Mouse (Mus musculus) cerebellum, postnatal 4 days (tissue): ENCODE measurements around the gene Elovl2.
"Not testable (repeated sequence)": the region's sequence is repeated elsewhere in the genome, so short reads cannot be mapped to it uniquely, and the experiment has no call there.

Source experiments
- DNase-seq, 2 experiments: peaks; one replicate each; pipeline ENCODE4 v3.0.0; 2022; ENCODE audit warnings: low spot score in 2 of 2, mixed read lengths in 1 of 2

The Elovl2 gene

GRCm38 (mm10) chr13:41235181-41235580 is 15.0 kb upstream of the Elovl2 start:
- DNase-seq, result no peak

DNA sequence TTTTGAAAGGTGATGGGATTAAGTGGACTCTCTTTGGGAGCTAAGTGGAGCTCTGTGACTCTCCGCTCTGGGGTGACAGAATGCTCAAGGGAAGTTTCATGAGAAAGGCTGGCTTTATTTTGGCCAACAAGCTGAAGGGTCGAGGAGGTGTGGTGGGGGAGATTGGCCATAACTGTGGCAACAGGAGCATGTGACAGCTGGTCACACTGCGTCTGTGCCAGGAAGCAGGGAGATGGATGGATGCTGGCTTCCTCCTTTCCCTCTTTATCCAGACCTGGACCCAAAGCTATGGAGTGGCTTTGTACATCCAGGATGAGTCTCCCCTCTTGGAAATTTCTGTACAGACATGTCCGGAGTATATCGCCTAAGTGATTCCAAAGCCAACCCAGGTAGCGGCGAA is 13.0 kb upstream of the Elovl2 start:
- no peak for DNase-seq

GRCm38 (mm10) chr13:41232209-41232608 is 12.0 kb upstream of the Elovl2 start:
- DNase-seq, result no peak

DNA sequence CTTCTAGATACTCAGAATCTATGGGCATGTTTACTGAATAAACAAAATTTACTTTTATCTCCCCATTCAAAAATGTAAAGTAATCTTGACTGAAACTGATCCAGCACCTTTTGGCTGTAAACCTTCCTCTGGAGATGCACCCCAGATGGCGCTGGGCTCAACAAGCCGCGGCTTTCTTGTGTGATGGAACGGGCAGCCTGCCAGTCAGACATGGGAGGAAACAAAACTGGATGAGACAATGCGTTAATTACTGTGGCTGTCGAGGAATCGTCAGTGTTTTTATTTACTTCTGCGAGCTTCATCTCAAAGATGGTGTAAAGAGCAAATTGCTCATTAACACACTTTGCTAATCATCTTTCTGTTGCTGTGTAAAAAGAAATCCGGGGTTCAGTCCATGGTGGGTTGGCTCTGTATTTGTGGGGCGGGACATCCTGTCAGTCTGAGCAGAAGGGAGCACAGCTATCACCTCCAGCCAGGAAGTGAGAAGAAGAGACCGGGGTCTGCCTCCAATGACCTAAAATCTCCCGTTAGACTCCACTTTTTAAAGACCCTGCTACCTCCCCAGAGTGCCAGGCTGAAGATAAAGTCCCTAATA is 11.3 kb upstream of the Elovl2 start:
- DNase-seq, result peak in 1 of 2 experiments; percentile 73

GRCm38 (mm10) chr13:41230256-41230655 is 10.1 kb upstream of the Elovl2 start:
- no peak for DNase-seq

- no peak for DNase-seq
Measured at GRCm38 (mm10) chr13:41228060-41228459, 7.9 kb upstream of the Elovl2 start.

DNA sequence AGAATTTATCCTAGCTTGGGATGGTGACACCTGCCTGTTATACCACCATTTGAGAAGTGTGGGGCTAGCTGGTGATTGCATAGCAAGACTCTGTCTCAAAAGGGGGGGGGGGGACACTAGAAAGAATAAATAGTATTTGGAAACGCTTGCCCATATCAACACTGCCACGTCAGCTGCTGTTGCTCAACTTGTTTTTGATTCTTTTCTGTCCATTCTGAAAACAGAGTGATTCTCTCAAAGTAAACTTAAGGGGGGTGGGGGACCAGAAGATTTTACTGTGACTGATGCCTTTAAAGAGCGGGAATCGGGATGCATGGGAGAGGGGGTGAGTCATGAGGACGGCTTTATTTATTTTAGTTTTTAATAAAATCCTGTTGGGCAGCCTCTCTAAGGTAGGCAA is 6.3 kb upstream of the Elovl2 start:
- DNase-seq, result no peak

DNA sequence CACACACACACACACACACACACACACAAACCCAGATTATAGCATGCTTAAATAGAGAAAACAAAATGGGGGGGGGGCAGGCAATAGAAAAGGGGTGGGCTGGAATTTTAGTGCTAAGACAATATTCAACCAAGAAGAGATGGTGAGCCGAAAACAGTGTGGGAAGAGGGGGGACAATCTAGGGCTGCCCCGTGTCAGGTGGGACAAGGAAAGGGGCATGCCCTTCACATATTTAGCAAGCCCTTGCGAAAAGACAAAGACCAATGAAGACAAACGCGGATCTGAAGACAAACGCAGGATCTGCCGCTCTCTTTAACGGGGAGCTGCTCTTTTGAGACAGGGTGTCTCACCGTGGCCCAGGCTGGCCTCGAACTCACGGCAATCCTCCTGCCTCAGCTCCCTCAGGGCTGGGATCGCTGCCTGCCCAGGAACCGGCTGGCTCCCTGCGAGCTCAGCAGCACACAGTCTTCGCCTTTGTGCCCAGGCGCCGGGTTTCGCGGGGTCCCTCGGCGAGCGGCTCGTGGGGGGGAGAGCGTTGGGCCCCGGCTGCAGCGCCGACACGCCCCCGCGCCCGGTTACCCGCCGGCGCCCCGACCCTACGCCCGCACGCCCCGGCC is 410 bp downstream of the Elovl2 start:
- DNase-seq, result no peak

DNA sequence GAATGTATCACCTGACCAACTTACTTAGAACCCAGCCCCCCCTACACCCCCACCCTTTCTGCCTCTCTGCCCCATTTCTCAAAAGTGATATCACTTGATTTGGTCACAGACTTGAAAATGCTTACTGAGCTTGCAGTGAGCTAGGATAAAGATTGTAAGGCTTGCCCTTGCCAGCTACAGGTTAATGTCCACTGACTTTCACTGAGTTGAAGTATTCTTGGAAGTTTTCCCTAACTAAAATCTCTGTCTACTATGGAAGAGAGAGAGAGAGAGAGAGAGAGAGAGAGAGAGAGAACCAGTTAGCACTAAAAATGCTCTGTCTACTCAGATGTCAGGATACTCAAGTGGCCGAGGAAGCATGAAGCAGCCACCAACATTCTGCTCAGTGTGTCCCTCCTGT is 1.1 kb downstream of the Elovl2 start:
- DNase-seq, result no peak

DNA sequence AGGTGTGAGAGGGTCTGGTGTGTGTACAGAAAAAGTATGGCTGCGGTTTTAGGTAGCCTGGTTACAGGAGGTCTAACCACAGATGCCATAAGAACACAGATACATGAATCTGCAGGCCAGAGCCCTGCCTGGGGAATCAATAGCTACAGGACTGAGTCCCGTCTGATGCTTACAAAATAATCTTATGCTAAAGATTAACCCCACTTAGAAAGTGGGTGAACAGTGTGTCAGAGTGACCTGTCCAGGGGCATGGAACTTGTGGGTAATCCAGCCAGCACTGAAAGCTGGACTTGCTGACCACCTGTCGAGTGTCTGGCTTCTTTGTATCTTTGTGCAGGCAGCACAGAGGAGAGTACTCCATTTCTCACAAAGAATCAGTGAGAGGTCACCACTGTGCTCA is 4.0 kb downstream of the Elovl2 start:
- no peak for DNase-seq

- DNase-seq, result no peak
Measured at GRCm38 (mm10) chr13:41215669-41216068, 4.5 kb downstream of the Elovl2 start.

DNA sequence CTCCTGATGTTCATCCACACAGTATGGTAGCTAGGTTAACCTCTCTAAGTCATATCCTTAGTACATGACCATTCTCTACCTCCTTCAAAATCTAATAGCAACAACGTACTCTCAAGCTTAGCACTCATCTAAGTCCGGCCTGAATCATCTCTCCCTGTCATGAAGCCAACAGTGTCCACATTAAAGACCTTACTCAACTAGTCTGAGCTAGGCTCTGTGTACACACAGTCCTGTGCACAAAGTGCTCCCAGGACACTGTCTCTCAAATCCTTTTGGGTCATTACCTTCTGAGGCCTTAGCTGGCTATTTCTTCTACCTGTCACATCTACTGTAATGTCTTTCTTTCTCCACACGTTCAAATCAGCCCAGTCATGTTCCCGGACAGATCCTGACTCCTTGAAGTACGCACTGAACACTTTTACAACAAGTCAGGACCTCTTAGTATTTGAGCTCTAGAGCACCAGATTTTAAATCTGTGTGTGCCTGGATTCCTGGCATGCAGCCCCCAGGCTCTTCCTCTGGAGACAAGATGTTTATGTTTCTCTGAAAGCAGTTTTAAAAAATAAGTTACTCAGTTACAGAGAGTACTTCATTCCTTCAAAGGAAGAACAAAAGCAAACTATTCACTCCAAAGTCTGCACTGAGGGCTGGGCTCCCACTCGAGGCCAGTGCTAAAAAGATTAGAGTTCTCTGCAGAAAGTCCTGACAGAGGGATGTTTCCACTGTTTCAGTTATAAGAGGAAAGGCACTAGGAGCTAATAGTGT is 7.5 kb downstream of the Elovl2 start:
- DNase-seq, result no peak

DNA sequence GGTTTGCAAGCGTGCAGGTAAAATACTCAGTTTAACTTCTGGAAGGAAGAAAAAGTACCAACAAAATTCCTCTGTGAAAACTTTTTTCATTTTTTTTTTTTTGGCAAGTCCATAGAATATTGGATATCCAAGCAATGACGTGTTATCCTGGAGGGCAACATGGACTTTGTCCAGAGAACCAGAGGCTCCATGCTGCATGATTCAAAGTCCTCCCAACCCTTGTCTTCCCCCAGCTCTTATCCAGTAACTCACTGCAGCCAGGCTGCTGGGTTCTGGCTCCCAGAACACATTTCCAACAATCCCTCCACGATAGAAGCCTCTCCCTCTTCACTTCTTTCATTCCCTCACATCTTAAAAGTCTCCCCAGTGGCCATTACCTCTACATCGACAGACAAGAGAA is 8.9 kb downstream of the Elovl2 start:
- DNase-seq, result no peak

DNA sequence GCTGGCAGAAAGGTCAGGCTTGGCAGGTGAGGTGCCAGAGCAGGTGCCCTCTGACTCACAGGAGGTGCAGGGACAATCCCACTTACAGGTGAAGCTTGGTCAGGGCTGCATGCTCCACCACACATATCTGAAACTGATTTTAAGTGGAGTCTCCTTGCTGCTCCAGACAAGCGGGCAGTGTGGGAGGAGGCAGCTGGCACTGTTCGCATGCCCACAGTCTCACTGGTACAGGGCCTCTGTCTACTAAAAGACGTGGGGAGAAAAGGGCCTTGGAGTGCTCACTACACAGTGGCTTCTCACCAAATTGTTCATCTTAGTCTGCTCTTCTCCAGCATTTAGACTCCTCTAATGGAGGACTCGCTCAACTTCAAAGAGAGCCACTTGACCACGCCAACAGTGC is 14.0 kb downstream of the Elovl2 start:
- no peak for DNase-seq

GRCm38 (mm10) chr13:41205568-41205967 is 14.6 kb downstream of the Elovl2 start:
- DNase-seq, result not testable (repeated sequence)

GRCm38 (mm10) chr13:41203691-41204090 is 16.5 kb downstream of the Elovl2 start:
- no peak for DNase-seq

DNA sequence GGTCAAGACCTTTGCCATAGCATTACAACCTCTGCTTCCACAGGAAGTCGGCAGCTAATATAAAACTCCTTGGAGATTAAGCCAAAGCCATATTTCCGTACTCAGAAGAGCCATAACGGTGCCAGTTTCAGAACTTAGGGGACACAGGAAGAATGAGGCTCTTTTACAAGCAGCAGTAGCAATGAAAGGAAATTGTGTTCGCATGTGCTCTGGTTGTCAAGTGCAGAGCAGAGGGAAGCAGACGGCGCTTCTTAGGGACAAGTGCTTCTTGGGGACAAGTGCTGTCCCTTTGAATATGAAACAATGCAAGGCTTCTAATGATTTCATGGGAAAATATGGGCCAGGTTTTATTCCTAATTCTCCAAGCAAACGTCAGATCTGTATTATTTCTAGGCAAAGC is 16.9 kb downstream of the Elovl2 start:
- DNase-seq, result no peak

DNA sequence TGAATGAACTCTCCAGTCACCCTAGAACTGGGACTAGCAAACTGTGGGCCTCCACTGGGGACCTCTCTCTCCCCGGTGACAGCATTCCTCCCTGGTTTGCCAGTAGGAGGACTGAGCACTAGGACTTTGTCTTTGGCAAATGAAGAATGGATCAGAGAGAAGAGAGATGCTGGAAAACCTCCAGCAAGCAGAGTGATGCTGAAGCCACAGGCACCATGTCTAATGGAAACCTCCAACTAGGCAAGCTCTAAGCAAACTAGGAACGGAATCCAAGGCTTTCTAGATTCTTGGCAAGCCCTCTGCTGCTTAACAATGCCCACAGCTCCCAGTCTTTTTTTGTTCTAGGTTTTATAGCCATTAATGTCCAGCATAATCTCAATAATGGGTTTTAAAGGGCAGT is 19.3 kb downstream of the Elovl2 start:
- DNase-seq, result no peak

DNA sequence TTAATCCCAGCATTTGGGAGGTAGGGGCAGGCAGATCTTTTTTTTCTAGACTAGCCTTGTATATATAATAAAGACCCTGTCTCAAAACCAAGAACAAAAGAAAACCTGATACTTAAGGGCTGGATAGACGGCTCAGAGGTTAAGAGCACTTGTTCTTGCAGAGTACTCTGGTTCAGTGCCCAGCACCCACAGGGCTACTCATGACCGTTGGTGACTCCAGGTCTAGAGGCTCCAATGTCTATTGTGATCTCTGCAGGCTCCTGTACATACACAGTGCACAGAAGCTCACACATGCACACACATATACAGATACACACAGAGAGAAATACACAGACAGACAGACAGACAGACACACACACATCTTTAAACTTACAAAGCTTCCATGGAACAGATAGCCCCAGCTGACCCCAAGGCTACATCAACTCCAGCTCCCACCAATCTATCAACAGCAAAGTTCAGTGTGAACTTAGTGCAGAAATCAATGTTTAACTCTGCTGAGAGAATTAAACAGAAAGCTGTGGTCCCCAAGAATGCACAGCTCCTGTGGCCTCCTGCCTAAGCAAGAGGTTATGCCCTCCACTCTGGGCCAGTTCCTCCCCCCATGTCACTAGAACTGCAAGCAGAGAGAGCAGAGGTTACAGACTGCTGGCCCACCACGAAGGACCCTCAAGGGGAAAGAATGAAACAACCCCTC is 24.4 kb downstream of the Elovl2 start:
- DNase-seq, result no peak

GRCm38 (mm10) chr13:41187886-41188285 is 32.3 kb downstream of the Elovl2 start:
- DNase-seq, result no peak

DNA sequence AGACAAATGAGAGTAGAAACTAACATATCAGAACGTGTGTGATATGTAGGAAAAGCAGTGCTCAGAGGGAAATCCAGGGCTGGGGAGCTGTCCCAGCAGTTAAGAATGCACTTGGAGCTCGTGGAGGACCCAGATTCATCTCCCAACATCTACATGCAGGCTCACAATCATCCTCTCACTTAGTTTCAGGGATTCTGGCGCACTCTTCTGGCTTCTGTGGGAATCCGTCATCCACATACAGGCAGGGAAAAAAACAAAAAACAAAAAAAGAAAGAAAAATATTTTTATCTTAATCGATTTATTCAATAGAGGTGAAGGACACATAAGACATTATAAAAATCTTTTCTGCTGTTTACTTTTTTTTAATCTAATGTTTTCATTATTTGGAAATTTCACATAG is 61.8 kb downstream of the Elovl2 start:
- DNase-seq, result no peak

GRCm38 (mm10) chr13:41153146-41153545 is 67.1 kb downstream of the Elovl2 start:
- no peak for DNase-seq

DNA sequence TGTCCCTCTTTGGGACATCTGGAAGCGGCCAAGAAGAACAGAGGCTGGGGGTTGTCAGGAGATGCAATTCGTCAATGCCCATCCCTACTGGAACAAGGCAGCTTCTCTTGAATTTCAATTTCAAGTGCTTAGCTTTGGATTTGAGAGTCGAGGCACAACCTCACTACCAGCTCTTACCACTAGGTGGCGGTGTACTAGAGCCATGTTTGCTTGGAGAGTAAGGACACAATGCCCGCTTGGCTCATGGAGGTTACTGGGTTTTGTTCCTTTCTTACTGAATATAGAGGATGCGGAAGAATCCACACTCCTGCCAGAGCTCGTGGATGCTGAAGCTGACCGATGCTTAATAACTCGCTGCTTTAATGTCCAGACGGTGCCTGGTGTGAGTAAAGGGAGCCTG is 73.9 kb downstream of the Elovl2 start:
- peak; percentile 46 to 60 for DNase-seq
